Mouse (Mus musculus) hindbrain, embryonic 16.5 days (tissue): Measurements from ENCODE around the gene Acad8. TPM values are rescaled to one million over a fixed set of nuclear protein-coding genes. Genes with fewer than 3 reads are reported as not detected.

Experiments
- ATAC-seq: fragments of 200-750 bp; cut with Nextera tagmentation; 2 replicates; pipeline ENCODE4 v1.8.0; 2017; ENCODE audit warnings: moderate TSS enrichment, moderate library complexity
- H3K27ac ChIP-seq: fragments of 300-500 bp; sonication (generic); 2 replicates; pipeline ENCODE4 v1.5.1; 2014; ENCODE audit warnings: low read depth, mild to moderate bottlenecking, control low read depth, low read length, moderate library complexity
- H3K27me3 ChIP-seq: fragments of 300-500 bp; sonication (generic); replicated peaks from 2 replicates; pipeline ENCODE4 v1.6.1; 2014; ENCODE audit warnings: low read length; ENCODE audit not compliant: control insufficient read depth, insufficient read depth
- H3K36me3 ChIP-seq: fragments of 300-500 bp; sonication (generic); 2 replicates; pipeline ENCODE4 v1.6.1; 2014; ENCODE audit warnings: mild to moderate bottlenecking, low read length, moderate library complexity, mixed read lengths; ENCODE audit not compliant: control insufficient read depth, insufficient read depth
- H3K4me1 ChIP-seq: fragments of 300-500 bp; sonication (generic); 2 replicates; pipeline ENCODE4 v1.6.1; 2014; ENCODE audit warnings: low read depth, low read length; ENCODE audit not compliant: control insufficient read depth, insufficient read depth
- H3K4me2 ChIP-seq: fragments of 300-500 bp; sonication (generic); 2 replicates; pipeline ENCODE4 v1.6.1; 2014; ENCODE audit warnings: mild to moderate bottlenecking, low read length, control low read depth, moderate library complexity
- H3K4me3 ChIP-seq: fragments of 300-500 bp; sonication (generic); 2 replicates; pipeline ENCODE4 v1.5.1; 2014; ENCODE audit warnings: mild to moderate bottlenecking, low read length, control low read depth, moderate library complexity
- H3K9ac ChIP-seq: fragments of 300-500 bp; sonication (generic); 2 replicates; pipeline ENCODE4 v1.6.1; 2014; ENCODE audit warnings: low read depth, mild to moderate bottlenecking, control low read depth, low read length, moderate library complexity
- H3K9me3 ChIP-seq: fragments of 300-500 bp; sonication (generic); 2 replicates; pipeline ENCODE4 v1.6.1; 2014; ENCODE audit warnings: mild to moderate bottlenecking, low read length, moderate library complexity; ENCODE audit not compliant: control insufficient read depth
- WGBS: fragments of 180-500 bp; shearing (Covaris S2); extraction: QIAGEN DNeasy Blood & Tissue Kit; methylation state at CpG from one replicate; pipeline ENCODE4 v1.1.7; 2014; 5-methylcytosine and 5-hydroxymethylcytosine counted together
- polyA plus RNA-seq: library from polyadenylated mRNA; unstranded; fragments of >200 nt; fragmentation: Nextera tagmentation; extraction: Ambion mirVana; gene quantifications from 2 replicates; pipeline ENCODE4 v1.2.1, GENCODE M21; 2015

Acad8 gene
- polyA plus RNA-seq: 38.8 and 40.2 TPM in 2 replicates

DNA sequence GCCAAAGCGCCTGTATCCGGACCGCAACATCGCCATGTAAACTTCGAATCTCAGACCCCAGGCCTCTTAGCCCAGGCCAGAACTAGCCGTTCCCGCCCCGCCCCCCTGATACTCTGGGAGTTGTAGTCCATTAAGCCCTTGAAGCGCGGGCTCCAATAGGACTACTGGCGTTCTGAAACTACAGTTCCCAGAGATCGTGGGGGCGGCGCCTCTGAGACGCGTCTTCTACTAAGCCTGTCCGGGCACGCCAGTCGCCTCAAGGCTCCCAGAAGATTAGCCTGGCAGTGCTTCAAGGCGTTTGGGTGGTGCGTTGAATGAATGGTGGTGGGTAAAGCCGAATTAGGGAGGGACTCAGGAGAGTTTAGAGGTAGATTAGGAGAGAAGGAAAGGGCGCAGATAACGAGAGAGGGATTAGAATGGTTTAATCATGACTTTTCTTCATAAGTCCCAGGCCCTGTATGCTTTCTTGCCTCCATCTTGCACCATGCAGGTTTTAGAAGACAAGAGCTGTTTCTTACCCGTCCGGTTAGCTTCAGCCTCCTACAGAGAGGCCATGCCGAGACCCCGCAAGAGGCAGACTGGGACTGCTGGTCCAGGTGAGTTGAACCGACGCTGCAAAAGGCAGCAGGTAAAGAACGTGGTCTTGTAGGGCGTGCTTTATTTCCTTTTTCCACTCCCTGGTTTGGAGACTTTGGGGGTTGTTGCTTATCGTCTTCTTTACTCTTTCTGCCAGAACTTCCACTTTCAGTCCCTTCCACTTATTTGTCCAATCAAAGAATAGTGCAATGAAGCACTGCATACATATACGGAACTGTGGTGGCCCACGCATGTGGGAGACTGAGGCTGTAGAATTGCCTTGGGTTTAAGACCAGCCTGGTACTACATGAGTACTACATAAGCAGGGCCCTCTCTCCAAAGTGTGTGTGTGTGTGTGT is at the start of gene Acad8, which contains the start of gene Thyn1:
Acad8 (minus strand) TSS at position 106 of the 935 bp plus-strand sequence.
Thyn1 (plus strand) TSS at position 250 of the 935 bp plus-strand sequence.
- Histone ChIP-seq H3K4me3 (peak within 1 kb of the TSS; percentile 75), H3K36me3 (peaks cover 4% of the 10 kb centered on the region), H3K9ac (peak within 1 kb of the TSS; percentile 84), H3K27ac (peak within 1 kb of the TSS; percentile 78), H3K9me3 (no peaks in the 10 kb centered on the region), H3K4me2 (peak within 1 kb of the TSS; percentile 79), H3K27me3 (no peaks in the 10 kb centered on the region), H3K4me1 (peaks cover 20% of the 10 kb centered on the region)
- ATAC-seq: peak; percentile 100
- 2% methylated on average over 35 of the region's 35 CpGs for WGBS

DNA sequence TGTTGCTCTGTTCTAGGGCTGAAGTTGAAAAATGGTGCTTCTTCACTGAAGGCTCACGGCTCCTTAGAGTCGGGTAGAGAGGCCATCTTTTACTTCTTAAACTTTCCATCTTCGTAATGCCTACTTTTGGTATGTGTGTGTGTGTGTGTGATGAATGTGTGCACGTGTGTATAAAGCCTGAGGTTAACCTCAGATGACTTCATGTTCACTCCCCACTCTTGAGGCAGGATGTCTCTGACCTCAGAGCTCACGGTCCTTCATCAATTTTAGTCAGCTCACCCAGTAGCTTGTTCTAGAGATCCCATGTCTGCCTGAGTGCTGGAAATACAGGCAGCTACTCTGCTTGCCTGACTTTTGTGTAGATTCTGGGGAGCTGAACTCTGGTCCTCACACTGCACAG is 44.5 kb upstream of the Acad8 start:
- no peaks in the 10 kb centered on the region for H3K4me1 ChIP-seq
- WGBS: 93% methylated on average over 5 of the region's 5 CpGs
- no peak overlapping the region for H3K9ac ChIP-seq
- H3K27ac ChIP-seq: no peak overlapping the region
- ATAC-seq: no peak
- H3K4me3 ChIP-seq: no peak overlapping the region
- peaks cover 36% of the 10 kb centered on the region for H3K36me3 ChIP-seq
- no peaks in the 10 kb centered on the region for H3K27me3 ChIP-seq
- no peak overlapping the region for H3K4me2 ChIP-seq
- no peaks in the 10 kb centered on the region for H3K9me3 ChIP-seq

DNA sequence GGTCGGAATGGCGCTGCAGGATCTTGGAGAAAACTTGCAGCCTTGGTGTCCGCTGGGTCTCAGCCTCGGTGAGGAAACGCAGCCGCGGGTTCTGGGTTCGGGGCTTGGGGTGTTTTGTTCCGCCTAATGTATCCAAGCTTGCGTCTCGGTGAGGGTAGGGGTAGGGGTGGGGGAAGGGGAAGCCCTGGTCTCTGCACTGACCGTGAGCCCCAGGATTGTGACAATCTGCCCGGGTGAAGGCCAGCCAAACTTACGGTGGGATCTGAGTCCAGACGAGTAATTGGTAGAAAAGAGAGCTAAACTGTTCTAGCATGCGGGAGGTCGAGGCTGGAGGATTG is 31.4 kb upstream of the Acad8 start:
- Histone ChIP-seq H3K27ac (peak overlapping the region; percentile 94; the same call in 1 of the 2 replicates), H3K9me3 (no peaks in the 10 kb centered on the region), H3K4me1 (peaks cover 34% of the 10 kb centered on the region), H3K4me2 (peak overlapping the region; percentile 84), H3K9ac (peak overlapping the region; percentile 66), H3K36me3 (no peaks in the 10 kb centered on the region), H3K4me3 (peak overlapping the region; percentile 99), H3K27me3 (no peaks in the 10 kb centered on the region)
- 1% methylated on average over 17 of the region's 17 CpGs for WGBS
- peak; percentile 51; the same call in 1 of the 2 replicates for ATAC-seq

DNA sequence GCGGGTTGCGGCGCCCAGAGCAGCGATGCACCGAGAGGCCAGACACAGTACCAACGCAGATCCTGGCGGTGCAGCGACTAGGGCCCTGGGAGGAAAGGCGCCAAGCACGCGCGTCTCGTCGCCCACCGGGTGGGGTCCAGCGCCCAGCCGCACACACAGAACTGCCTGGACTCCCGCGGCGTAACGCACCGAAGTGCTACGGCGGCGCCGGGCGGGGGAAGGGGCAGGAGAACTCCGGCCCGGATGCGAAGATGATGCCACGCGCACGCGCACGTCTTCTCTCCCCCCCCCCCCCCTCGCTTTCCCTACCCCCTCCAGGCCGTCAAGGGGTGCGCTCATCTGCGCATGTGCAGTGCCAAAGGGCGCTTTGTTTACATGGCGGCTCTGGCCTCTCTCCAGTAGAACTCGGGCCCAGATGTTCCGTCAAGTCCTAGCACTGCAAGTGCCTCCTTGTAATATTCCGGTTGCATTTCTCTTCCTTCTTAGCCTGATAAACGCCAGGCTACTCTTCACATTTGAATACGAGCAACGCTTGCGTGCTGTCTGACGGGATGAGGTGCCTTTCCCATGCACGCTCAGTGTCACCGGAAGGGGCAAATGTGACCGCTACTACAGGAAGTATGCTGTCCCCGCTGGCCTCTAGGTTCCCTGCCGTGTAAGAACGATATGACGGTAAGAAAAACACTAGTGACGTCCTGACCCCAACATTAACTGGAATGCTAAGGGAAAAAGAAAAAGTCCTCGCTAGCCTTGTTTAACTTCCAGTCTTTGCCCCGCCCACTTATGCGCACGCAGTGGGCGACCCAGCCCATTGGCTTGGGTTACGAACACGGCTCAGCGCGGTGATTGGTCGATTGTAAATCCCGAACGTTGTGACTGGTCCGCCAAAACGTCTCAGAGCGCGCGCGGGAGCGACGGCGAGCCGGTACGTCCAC is 30.7 kb upstream of the Acad8 start, which contains the start of the genes Vps26b and Ncapd3:
Vps26b (minus strand) TSS at position 238 of the 935 bp plus-strand sequence.
Ncapd3 (plus strand) TSS at position 348 of the 935 bp plus-strand sequence.
- no peaks in the 10 kb centered on the region for H3K36me3 ChIP-seq
- H3K4me2 ChIP-seq: peak within 1 kb of the TSS; percentile 84
- peak; percentile 95 for ATAC-seq
- no peaks in the 10 kb centered on the region for H3K27me3 ChIP-seq
- H3K9ac ChIP-seq: peak within 1 kb of the TSS; percentile 98
- peaks cover 34% of the 10 kb centered on the region for H3K4me1 ChIP-seq
- WGBS: under 1% methylated on average over 60 of the region's 80 CpGs
- H3K9me3 ChIP-seq: no peaks in the 10 kb centered on the region
- peak within 1 kb of the TSS; percentile 94 for H3K27ac ChIP-seq
- peak within 1 kb of the TSS; percentile 99 for H3K4me3 ChIP-seq

DNA sequence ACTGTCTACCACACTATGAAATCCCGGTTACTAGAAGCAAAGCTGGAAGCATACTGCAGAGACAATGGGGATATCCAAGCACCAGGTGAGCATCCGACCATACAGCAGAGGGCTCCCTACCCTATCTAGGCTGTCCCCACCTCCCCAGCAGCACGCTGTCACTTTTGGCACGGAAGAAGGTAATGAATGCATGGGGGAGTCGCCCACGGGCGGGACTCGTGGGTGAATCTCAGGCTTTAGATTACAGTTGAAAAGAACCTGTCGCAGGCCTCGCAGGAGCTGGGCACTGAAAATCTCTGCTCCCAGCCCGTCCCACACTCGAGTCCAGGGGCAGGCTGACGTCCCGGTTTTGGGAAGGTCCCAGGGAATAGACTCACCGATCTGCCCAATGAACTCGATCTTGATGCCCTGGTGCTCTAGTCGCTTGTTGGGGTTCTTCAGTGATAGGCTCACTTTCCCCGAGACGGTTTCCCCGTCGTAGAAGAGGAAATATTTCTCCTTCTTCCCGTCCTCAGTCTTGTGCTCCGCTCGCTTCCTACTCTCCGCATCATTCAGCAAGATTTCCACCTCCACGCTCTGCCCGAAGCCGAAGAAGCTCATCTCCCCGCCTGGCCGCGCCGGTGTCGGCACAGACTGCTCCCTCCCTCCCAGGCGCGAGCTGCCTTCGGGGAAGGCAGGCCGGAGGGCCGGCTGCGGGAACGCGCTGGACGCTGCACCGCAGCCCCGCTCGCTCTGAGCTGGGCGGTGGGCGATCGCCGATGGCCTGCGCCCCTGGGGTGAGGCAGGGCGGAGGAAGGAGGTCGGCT is 29.9 kb upstream of the Acad8 start:
- whole genome bisulfite sequencing: under 1% methylated on average over 41 of the region's 52 CpGs
- peak; percentile 54 for ATAC-seq
- Histone ChIP-seq H3K4me1 (peaks cover 34% of the 10 kb centered on the region), H3K4me2 (peak overlapping the region; percentile 74), H3K27me3 (no peaks in the 10 kb centered on the region), H3K36me3 (no peaks in the 10 kb centered on the region), H3K9me3 (no peaks in the 10 kb centered on the region), H3K9ac (peak overlapping the region; percentile 98), H3K27ac (peak overlapping the region; percentile 94), H3K4me3 (peak overlapping the region; percentile 99)

DNA sequence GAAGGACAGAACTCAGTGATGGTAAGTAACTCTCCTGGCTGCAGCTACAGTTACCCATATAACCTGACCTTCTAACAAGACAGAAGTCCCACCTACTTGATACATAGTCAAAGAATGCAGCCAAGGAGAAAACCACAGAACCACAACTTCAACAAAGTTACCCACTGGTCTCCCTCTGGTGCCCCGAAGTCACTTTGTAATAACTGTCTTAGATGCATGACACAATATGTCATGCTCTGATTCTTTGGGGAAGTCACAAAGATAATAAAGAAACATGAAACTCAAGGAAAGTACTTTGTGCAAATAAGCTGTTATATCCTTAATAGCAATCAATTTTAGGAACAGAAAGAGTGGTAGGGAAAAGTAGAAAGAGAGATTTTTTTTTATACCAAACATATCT is 27.3 kb upstream of the Acad8 start:
- H3K9me3 ChIP-seq: no peaks in the 10 kb centered on the region
- peak overlapping the region; percentile 27; the same call in 1 of the 2 replicates for H3K4me2 ChIP-seq
- no peak overlapping the region for H3K9ac ChIP-seq
- H3K4me1 ChIP-seq: peaks cover 28% of the 10 kb centered on the region
- H3K27ac ChIP-seq: no peak overlapping the region
- no peak overlapping the region for H3K4me3 ChIP-seq
- H3K36me3 ChIP-seq: no peaks in the 10 kb centered on the region
- H3K27me3 ChIP-seq: no peaks in the 10 kb centered on the region
- no peak for ATAC-seq
- 89% methylated on average over 1 of the region's 1 CpGs for WGBS

DNA sequence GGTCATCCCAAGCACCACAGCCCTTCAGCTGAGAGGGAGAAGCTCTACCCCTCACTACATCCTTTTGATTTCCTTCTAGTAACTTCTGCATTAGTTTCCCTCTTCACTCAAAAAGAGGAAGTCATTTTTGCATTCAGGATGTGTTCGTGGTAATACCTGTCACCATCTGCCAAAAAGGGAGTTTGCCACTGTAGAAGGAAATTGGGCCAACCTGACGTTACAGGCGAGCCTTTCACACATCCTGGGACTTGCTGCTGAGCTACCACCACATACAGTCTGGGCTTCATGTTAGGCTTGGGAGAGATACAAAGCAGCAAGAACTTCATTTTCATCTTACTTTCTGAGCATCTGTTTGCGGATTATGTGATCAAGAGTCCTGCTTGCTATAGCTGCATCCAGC is 24.3 kb upstream of the Acad8 start:
- Histone ChIP-seq H3K9me3 (no peaks in the 10 kb centered on the region), H3K4me3 (no peak overlapping the region), H3K4me2 (no peak overlapping the region), H3K9ac (no peak overlapping the region), H3K36me3 (peaks cover 4% of the 10 kb centered on the region), H3K4me1 (peaks cover 20% of the 10 kb centered on the region), H3K27ac (no peak overlapping the region), H3K27me3 (no peaks in the 10 kb centered on the region)
- WGBS: 92% methylated on average over 4 of the region's 4 CpGs
- no peak for ATAC-seq

DNA sequence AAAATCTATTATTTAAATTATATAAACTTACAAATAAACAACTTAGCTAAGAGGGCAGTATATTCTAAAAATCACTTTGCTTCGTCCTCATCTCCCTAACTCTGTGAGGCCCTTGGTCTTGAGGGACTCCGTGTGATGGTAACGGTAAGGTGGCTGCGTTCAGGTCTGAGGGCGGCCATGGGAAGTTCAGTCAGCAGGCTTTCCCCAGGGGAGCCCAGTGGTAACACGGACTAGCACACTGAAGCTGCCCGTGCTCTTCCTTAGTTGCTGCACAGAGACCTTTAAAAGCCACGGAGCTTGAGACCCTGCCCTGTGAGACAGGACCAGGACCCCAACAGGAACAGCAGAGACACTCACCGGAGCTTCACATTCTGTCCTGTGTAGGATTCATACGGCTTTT is 19.6 kb upstream of the Acad8 start:
- Histone ChIP-seq H3K9ac (no peak overlapping the region), H3K27me3 (no peaks in the 10 kb centered on the region), H3K4me3 (no peak overlapping the region), H3K36me3 (peaks cover 19% of the 10 kb centered on the region), H3K4me2 (no peak overlapping the region), H3K9me3 (no peaks in the 10 kb centered on the region), H3K4me1 (no peaks in the 10 kb centered on the region), H3K27ac (no peak overlapping the region)
- 92% methylated on average over 10 of the region's 10 CpGs for WGBS
- ATAC-seq: no peak
